Mouse (Mus musculus): ENCODE data around the gene E330014E10Rik. TPM values are rescaled to one million over a fixed set of nuclear protein-coding genes. Genes with fewer than 3 reads are reported as not detected.

E330014E10Rik gene
- not detected for polyA plus RNA-seq (2014; fragmentation: Illumina TruSeq; extraction: RNeasy Lipid Tissue Mini Kit (QIAGEN cat#74804); ENCODE audit: low read depth, low replicate concordance)

DNA sequence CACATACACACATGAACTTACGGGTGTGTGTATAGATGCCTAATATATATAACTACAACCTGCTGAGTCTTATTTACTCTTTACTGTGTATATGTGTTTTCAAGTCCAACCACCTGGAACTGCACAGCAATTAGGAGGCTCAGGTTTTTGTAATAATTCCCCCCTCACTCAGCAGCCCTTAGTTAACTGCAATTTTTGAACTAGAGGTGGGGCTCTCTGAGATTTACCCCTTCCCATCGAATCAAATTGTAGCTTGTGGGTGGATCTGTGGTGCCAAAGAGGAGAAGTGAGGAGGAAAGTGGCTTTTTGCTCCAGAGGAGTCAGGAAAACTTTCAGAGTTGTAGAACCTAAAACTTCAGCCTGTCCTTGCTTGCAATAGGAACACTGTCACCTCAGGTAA, at the start of gene E330014E10Rik:
Gene E330014E10Rik (plus strand): TSS at position 301 of the 400 bp plus-strand sequence.

DNA sequence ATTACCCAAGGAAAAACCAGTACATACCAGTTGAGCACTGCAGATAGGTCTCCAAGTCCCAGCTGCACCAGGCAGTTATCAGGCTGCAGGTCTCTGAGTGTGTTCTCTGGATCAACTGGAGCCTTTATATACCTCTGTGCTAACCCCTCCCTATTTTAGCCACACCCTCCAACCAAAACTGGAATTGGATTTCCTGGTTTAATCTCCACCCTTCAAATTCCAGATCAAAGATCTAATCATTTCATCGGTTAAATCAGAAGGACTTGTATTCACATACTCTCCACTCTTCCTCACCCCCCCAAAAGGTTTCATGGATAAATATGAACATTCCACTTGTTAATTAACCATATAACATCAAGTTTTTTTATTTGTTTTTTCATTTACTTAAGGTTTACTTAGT, 39.7 kb upstream of the E330014E10Rik start, which contains the start of gene Gm7978:
Gene Gm7978 (minus strand): TSS at position 101 of the 400 bp plus-strand sequence.

DNA sequence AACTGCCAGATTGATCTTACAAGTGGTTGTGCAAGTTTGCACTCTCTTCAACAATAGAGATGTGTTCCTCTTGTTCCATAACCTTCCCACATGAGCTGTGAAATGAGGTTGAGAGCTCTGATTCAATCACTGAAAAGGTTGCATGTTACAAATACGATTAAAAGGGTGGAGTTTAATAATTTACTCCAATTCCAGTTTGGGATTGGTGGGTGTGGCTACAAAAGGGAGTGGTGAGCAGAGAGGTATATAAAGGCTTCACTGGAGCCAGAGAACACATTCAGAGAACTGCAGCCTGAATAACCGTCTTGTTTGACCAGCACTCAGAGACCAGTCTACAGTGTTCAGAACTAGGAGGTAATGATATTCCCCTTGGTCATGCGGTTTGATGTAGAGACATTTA, 34.1 kb upstream of the E330014E10Rik start, which contains the start of gene Gm7982:
Gene Gm7982 (plus strand): TSS at position 301 of the 400 bp plus-strand sequence.

Other genes with a start within 250 kb of the E330014E10Rik start
- gene Gm7971, start 181.1 kb upstream of the E330014E10Rik start, polyA plus RNA-seq (2014; fragmentation: Illumina TruSeq; extraction: RNeasy Lipid Tissue Mini Kit (QIAGEN cat#74804); ENCODE audit: low read depth, low replicate concordance) = not detected
- gene Gm7978, start 39.8 kb upstream of the E330014E10Rik start, polyA plus RNA-seq (2014; fragmentation: Illumina TruSeq; extraction: RNeasy Lipid Tissue Mini Kit (QIAGEN cat#74804); ENCODE audit: low read depth, low replicate concordance) = not detected
- not detected for gene Gm7982, start 34.0 kb upstream of the E330014E10Rik start, polyA plus RNA-seq (2014; fragmentation: Illumina TruSeq; extraction: RNeasy Lipid Tissue Mini Kit (QIAGEN cat#74804); ENCODE audit: low read depth, low replicate concordance)
- 0.93 TPM for gene Cxcl13, start 181.0 kb downstream of the E330014E10Rik start, polyA plus RNA-seq (2014; fragmentation: Illumina TruSeq; extraction: RNeasy Lipid Tissue Mini Kit (QIAGEN cat#74804); ENCODE audit: low read depth, low replicate concordance)

All from kidney, adult 10 weeks (tissue).